Mouse (Mus musculus): Measurements from ENCODE around the gene Bag2. TPM values are rescaled to one million over a fixed set of nuclear protein-coding genes. Genes with fewer than 3 reads are reported as not detected.

Gene Bag2
- polyA plus RNA-seq, 1 experiment from 2014 or later: 52.0 TPM

GRCm38 (mm10) chr1:33776175-33776611 lies 18.6 kb upstream of the Bag2 start:
- ATAC-seq (ENCODE audit: low FRiP score, low TSS enrichment): no peak
- WGBS: 82% methylated on average over 14 of the region's 14 CpGs

GRCm38 (mm10) chr1:33772106-33772505 lies 14.5 kb upstream of the Bag2 start:
- H3K4me1 ChIP-seq (replicated peaks; ENCODE audit: control insufficient read depth, insufficient read depth): no peaks in the 10 kb centered on the region
- H3K4me2 ChIP-seq (replicated peaks; ENCODE audit: low read depth): no peak overlapping the region
- no peak overlapping the region for H3K9ac ChIP-seq (ENCODE audit: low read length)
- H3K36me3 ChIP-seq (ENCODE audit: control insufficient read depth, insufficient read depth, low read length): peaks cover 22% of the 10 kb centered on the region
- ATAC-seq (ENCODE audit: low FRiP score, low TSS enrichment) (no peak), DNase-seq (ENCODE audit: low spot score) (no peak)
- 87% methylated on average over 9 of the region's 9 CpGs for WGBS
- H3K27ac ChIP-seq (replicated peaks): no peak overlapping the region
- H3K27me3 ChIP-seq (ENCODE audit: control insufficient read depth, insufficient read depth, low read length): no peaks in the 10 kb centered on the region
- no peak overlapping the region for H3K4me3 ChIP-seq (ENCODE audit: low read depth, low read length)
- no peaks in the 10 kb centered on the region for H3K9me3 ChIP-seq (ENCODE audit: control insufficient read depth, low read length)
- no peak for TF ChIP-seq CTCF (IDR thresholded peaks at IDR 0.05; ENCODE audit: low read depth)
- TF ChIP-seq EP300 (optimal IDR thresholded peaks at IDR 0.05): no peak

More at GRCm38 (mm10) chr1:33776175-33776611, 18.6 kb upstream of the Bag2 start:
- TF ChIP-seq EP300 (optimal IDR thresholded peaks at IDR 0.05): no peak
- no peak for TF ChIP-seq CTCF (IDR thresholded peaks at IDR 0.05; ENCODE audit: low read depth)
- Histone ChIP-seq H3K27me3 (ENCODE audit: control insufficient read depth, insufficient read depth, low read length) (no peaks in the 10 kb centered on the region), H3K27ac (replicated peaks) (no peak overlapping the region), H3K36me3 (ENCODE audit: control insufficient read depth, insufficient read depth, low read length) (peaks cover 14% of the 10 kb centered on the region), H3K9me3 (ENCODE audit: control insufficient read depth, low read length) (no peaks in the 10 kb centered on the region), H3K9ac (ENCODE audit: low read length) (no peak overlapping the region), H3K4me2 (replicated peaks; ENCODE audit: low read depth) (no peak overlapping the region), H3K4me3 (ENCODE audit: low read depth, low read length) (no peak overlapping the region), H3K4me1 (replicated peaks; ENCODE audit: control insufficient read depth, insufficient read depth) (no peaks in the 10 kb centered on the region)
- no peak for DNase-seq (ENCODE audit: low spot score)

GRCm38 (mm10) chr1:33771621-33772020 lies 14.0 kb upstream of the Bag2 start:
- H3K9me3 ChIP-seq (ENCODE audit: control insufficient read depth, low read length): no peaks in the 10 kb centered on the region
- H3K27ac ChIP-seq (replicated peaks): no peak overlapping the region
- no peak overlapping the region for H3K4me3 ChIP-seq (ENCODE audit: low read depth, low read length)
- no peaks in the 10 kb centered on the region for H3K4me1 ChIP-seq (replicated peaks; ENCODE audit: control insufficient read depth, insufficient read depth)
- TF ChIP-seq CTCF (IDR thresholded peaks at IDR 0.05; ENCODE audit: low read depth) (no peak), EP300 (optimal IDR thresholded peaks at IDR 0.05) (no peak)
- H3K36me3 ChIP-seq (ENCODE audit: control insufficient read depth, insufficient read depth, low read length): peaks cover 20% of the 10 kb centered on the region
- H3K4me2 ChIP-seq (replicated peaks; ENCODE audit: low read depth): no peak overlapping the region
- DNase-seq (ENCODE audit: low spot score) (no peak), ATAC-seq (ENCODE audit: low FRiP score, low TSS enrichment) (no peak)
- H3K9ac ChIP-seq (ENCODE audit: low read length): no peak overlapping the region
- no peaks in the 10 kb centered on the region for H3K27me3 ChIP-seq (ENCODE audit: control insufficient read depth, insufficient read depth, low read length)
- 95% methylated on average over 10 of the region's 10 CpGs for WGBS

GRCm38 (mm10) chr1:33768827-33769226 lies 11.2 kb upstream of the Bag2 start:
- DNase-seq (ENCODE audit: low spot score) (no peak), ATAC-seq (ENCODE audit: low FRiP score, low TSS enrichment) (no peak)
- H3K4me1 ChIP-seq (replicated peaks; ENCODE audit: control insufficient read depth, insufficient read depth): no peaks in the 10 kb centered on the region
- TF ChIP-seq EP300 (optimal IDR thresholded peaks at IDR 0.05): no peak
- TF ChIP-seq CTCF (IDR thresholded peaks at IDR 0.05; ENCODE audit: low read depth): no peak
- no peaks in the 10 kb centered on the region for H3K9me3 ChIP-seq (ENCODE audit: control insufficient read depth, low read length)
- H3K27me3 ChIP-seq (ENCODE audit: control insufficient read depth, insufficient read depth, low read length): no peaks in the 10 kb centered on the region
- H3K4me2 ChIP-seq (replicated peaks; ENCODE audit: low read depth): no peak overlapping the region
- H3K36me3 ChIP-seq (ENCODE audit: control insufficient read depth, insufficient read depth, low read length): peaks cover 17% of the 10 kb centered on the region; the same call in 1 of the 2 replicates
- H3K27ac ChIP-seq (replicated peaks): no peak overlapping the region
- no peak overlapping the region for H3K9ac ChIP-seq (ENCODE audit: low read length)
- no peak overlapping the region for H3K4me3 ChIP-seq (ENCODE audit: low read depth, low read length)

- no peak for ATAC-seq (ENCODE audit: low FRiP score, low TSS enrichment)
- TF ChIP-seq CTCF (IDR thresholded peaks at IDR 0.05; ENCODE audit: low read depth) (no peak), EP300 (optimal IDR thresholded peaks at IDR 0.05) (no peak)
- Histone ChIP-seq H3K27me3 (ENCODE audit: control insufficient read depth, insufficient read depth, low read length) (no peaks in the 10 kb centered on the region), H3K36me3 (ENCODE audit: control insufficient read depth, insufficient read depth, low read length) (peaks cover 17% of the 10 kb centered on the region; the same call in 1 of the 2 replicates), H3K4me3 (ENCODE audit: low read depth, low read length) (no peak overlapping the region), H3K9me3 (ENCODE audit: control insufficient read depth, low read length) (no peaks in the 10 kb centered on the region), H3K4me1 (replicated peaks; ENCODE audit: control insufficient read depth, insufficient read depth) (no peaks in the 10 kb centered on the region), H3K4me2 (replicated peaks; ENCODE audit: low read depth) (no peak overlapping the region), H3K9ac (ENCODE audit: low read length) (no peak overlapping the region), H3K27ac (replicated peaks) (no peak overlapping the region)
- no peak for DNase-seq (ENCODE audit: low spot score)
- WGBS: 85% methylated on average over 1 of the region's 1 CpGs
Observed at GRCm38 (mm10) chr1:33768091-33768787, 10.6 kb upstream of the Bag2 start.
